Mouse (Mus musculus): ENCODE data around the gene 4933411K16Rik.

4933411K16Rik gene

DNA sequence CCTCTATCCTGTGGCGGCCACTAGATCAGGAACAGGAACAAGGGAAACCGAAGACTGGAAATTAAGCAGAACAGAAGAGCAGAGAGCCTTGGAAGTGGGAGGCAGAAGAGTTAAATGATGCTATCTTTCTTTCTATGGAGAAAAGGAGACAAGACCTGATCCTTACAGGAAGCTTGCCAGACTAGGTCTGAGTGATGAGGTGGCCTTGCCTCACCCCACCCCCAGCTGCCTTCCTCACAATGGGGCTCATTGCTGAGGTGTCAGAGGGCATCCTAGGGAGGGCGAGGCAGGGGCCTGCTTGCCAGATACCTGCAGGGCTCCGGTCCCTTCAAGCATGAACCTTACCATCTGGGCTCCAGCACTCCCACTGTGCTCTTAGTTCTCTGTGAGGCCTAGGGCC lies at the start of gene 4933411K16Rik:
Gene 4933411K16Rik, plus strand, starts transcription at position 301 of the 400 bp plus-strand sequence.
- DNase-seq (ENCODE audit: low read depth, low spot score) = no peak

DNA sequence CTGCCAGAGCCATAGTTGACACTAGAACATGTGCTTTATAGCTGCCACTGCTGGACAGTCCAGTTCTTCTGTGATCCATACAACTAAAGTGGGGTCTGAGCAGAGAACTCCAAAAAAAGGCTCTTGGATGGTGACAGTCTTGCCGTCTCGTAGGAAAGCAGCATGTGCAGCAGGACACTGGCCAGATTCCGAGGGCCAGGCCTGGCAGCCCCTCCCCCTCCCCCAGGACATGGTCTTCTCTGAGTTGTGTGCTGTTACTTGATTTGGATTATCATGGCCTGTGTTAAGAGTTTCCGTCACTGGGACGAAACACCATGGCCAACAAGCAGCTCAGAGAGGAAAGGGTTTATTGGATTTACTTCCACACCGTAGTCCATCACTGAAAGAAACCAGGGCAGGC lies 47.8 kb upstream of the 4933411K16Rik start:
- no peak for DNase-seq (ENCODE audit: low read depth, low spot score)

DNA sequence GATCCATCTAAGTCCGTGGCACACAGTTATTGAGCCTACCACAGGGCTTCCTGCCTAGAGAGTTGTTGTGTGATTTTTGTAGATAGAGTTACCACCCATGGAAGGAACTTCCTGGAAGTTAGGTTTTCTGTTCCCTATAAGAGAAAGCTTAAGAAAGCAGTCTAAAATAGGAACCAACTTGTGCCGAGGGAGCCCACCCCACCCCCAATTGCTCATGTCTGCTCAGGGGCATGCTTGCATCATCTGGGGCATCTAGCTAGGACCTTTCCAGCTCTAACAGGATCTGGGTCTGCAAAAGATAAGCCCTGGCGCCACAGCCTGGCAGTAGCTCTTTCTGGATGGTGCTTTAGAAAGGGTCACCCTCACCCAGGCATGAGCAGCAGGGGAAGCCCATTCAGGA lies 46.4 kb upstream of the 4933411K16Rik start:
- no peak for DNase-seq (ENCODE audit: low read depth, low spot score)

DNA sequence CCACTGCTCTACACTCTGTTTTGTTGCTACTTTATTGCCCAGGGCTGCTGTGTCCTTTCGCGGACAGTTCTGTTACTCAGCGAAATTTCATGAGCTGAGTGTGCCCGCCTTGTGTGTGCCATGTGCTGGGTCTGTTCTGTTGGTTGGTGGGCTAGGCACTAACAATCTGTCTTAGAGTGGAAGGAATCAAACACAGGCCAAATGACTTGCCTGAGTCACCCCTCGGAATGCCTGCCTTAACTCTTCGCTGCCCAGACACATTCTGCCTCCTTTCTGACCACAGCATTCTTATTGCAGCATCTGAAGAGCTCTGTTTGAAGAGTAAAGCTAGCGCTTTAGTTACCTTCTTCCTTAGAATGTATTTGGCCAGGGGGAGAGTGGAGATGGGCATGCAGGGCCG lies 45.5 kb upstream of the 4933411K16Rik start:
- no peak for DNase-seq (ENCODE audit: low read depth, low spot score)

DNA sequence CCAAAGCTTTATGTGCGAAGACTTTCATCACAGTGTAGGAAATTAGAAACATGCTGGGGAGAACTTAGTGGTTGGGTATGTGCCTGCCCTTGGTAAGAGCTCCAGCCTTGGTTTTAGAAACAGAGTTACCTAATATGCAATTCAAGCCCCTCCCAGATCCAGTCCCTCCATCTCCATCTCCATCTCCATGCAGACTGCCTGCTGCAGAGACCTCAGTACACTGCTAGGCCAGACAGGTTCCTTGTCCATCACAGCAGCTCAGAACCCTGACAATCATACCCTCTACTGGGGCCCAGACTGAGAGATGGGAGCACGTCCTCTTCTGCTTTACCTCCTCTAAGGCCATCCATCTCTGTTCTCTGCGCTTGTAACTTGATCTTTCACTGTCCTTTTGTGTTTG lies 43.5 kb upstream of the 4933411K16Rik start:
- no peak for DNase-seq (ENCODE audit: low read depth, low spot score)

DNA sequence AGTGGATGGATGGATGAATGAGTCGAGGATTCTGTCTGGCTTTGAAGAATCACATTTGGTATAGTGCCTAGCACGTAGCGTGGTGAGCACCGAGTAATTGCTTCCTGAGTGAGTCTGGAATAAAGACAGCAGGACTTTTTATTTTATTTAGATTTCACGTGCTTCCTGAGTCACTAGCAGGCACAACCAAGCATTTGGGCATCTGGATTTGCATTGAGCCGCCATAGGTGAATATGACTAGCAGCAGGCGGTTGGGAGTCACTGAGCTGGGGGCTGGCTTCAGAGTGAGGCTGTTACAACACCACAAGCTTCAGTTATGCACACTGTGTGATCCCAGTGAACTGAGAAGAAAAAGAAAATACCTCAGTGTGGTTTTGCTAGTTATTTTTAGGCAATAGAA lies 43.0 kb upstream of the 4933411K16Rik start:
- DNase-seq (ENCODE audit: low read depth, low spot score) = no peak

DNA sequence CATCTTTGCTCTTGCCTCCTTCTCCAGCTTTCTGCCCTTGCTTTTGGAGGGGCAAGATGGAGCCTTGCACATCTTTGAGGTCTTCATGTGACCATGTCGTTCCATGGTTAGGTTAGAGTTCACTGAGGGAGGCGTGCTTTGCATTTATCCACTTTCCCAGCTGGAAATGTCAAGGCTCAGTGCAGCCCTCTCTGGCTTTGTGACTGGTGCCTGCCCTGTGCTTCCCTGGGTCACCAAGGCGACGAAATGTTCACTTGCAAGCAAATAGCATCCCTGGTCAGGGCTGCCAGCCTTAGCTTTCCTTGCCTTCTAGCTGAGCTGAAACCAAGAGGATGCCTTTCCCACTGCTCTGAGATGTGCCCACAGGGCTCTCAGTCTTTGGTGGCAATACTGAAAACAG lies 41.6 kb upstream of the 4933411K16Rik start:
- DNase-seq (ENCODE audit: low read depth, low spot score) = no peak

DNA sequence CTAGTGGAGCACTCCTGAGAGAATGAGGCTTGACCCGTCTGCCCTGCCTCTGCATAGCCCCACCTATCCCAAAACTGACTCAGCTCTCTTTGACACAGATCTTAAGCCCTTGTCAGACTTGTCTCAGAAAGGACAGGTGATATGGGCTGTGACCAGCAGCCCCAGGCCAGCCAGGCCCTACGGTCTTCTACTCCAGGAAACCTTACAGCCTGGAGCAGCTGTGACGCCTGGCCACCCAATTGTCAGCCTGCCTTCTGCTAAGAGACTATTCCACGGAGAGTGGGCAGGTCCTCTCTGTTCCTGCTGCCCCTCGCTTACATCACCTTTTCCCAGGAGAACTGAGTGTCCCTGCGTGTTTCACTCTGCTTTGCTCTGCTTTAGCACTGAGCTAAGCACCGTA lies 40.9 kb upstream of the 4933411K16Rik start:
- no peak for DNase-seq (ENCODE audit: low read depth, low spot score)

DNA sequence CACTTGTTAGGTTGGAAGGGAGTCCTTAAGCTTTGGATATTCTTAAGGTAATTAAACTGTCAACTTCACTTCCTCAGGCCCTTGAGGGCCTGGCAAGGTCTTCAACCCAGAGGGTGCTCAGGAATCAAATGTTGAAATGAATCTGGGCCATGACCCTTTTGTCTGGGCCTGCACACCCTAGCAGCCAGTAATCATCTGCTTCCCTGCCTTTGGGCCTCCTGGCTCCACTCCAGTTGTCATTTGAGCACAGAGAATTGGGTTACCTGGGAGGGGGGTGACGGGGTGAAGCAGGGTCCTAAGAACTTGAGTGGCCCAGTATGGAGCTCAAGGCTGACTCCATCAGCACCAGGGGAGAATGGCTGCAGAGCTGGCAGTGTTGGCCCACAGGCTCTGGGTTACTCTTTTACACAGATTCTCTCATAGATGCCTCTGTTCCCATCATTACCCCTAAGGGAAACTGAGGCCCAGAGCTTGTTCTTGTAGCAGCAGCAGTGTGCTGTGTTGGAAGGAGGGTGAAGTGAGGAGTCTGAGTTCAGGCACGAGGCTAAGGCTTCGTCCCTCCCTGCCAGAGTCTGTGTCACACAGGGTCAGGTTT lies 37.7 kb upstream of the 4933411K16Rik start:
- DNase-seq (ENCODE audit: low read depth, low spot score) = peak; percentile 71

DNA sequence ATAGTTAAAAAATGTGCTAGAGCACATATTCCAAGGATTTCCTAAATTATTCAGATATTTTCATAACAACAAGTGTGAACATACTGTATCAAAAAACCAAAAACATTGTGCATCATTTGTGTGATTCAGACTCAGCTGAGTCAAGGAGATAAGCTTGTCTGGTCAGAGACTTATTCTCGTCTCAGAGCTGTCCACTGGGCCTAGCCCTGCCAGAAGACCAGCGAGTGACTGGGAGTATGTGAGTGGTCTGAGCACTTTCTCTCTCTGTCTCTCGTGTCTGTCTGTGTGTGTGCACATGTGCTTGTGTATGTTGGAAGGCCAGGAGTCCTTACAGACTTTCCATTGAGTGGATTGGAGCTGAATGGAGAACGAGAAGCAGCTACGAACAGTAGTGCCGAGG lies 37.0 kb upstream of the 4933411K16Rik start:
- DNase-seq (ENCODE audit: low read depth, low spot score) = no peak

DNA sequence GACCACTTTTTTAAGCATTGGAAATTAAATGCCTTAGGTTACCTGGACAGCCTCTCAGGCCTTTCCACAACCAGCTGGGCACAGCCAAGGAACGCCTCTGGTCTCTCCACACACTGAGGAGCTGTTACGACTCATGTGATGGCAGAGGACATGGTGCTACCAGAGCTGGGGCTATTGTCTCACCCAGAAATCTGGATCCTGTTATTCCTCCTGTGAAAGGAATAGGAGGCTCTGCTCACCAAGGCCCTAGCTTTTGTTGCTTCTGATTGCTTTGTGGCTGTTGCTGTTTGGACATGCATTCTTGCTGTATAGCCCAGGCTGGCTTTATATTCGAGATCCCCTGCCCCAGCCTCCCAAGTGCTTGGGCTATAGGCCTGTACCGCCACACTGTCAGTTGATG lies 35.8 kb upstream of the 4933411K16Rik start:
- no peak for DNase-seq (ENCODE audit: low read depth, low spot score)

DNA sequence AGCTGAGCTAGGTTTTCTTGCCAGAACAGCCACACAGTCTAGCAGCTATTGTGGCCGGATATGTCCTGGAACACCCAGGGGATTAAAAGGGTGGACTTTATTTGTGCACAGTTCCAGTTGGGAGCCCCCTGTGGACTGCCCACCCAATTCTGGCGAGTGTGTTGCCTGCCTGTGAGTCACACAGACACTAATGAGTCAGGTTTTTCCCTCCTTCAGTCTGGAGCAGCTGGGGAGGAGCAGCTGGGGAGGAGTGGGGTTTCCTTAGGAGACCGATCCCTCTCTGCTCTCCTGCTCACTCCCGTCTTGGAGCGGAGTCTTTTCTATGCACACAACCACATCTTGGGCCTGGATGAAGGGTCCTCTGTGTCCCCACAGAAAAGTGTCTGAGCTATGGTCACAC lies 35.2 kb upstream of the 4933411K16Rik start:
- peak; percentile 46 for DNase-seq (ENCODE audit: low read depth, low spot score)

DNA sequence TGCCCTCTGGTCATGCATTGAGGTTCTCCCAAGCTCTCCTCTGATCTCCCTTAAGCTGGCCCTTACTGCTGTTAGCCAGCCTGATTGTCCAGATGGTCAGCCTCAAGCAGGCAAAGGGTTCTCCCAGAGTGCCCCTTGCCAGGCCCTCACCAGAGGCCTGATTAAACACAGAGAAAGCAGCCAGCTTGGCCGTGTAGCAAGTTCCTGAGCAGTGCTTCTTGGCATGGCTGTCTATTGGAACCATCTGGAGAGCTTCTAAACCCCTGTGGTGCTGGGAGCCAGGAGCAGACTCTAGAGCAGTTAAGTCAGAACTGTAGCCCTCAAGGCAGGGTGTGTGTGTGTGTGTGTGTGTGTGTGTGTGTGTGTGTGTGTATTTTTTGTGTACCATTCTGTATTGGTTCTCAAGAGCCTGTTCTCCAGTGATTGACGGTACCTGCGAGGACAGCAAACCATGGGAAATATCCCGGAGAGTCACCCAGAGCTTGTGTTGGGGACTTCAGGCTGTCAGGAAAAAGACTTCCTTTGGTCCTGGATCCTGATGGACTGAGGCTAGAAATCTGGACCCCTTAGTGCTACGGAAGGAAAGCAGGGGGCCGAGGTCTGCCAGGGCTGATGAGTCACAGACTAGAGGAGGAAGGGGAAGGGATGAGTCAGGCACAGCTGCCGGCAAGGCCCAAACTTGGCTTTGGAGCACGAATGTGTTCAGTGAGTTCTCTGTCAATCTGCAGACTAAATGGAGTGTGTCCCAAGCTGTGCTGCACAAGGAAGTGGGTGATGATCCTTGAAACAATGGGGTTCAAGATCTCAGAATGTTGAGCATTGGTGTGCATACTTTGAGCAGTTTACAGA lies 34.4 kb upstream of the 4933411K16Rik start:
- DNase-seq (ENCODE audit: low read depth, low spot score) = peak; percentile 78

DNA sequence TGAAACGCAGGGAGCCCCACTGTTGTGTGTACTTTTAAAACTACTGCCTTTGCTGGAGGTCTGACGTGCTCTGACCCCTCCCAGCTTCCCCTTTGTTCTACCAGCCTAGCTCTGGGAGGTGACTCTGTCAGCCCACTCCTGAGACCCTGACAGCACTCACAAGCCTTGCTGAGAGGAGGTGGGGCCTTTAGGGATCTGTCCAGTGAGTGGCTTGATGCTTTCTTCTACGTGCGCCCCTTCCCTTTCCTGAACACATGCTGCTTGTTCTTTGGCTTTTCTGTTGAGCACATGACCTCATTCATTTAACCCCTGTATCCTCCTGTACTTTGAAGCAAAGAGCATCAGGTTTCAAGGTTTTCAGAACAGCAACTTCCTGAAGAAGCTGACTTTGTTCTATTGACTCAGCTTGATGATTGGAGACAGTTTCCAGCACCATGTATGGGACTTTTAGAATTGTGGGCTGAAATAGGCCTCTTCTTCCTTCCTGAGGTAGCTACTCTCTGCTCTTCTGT lies 33.0 kb upstream of the 4933411K16Rik start:
- DNase-seq (ENCODE audit: low read depth, low spot score) = no peak

DNA sequence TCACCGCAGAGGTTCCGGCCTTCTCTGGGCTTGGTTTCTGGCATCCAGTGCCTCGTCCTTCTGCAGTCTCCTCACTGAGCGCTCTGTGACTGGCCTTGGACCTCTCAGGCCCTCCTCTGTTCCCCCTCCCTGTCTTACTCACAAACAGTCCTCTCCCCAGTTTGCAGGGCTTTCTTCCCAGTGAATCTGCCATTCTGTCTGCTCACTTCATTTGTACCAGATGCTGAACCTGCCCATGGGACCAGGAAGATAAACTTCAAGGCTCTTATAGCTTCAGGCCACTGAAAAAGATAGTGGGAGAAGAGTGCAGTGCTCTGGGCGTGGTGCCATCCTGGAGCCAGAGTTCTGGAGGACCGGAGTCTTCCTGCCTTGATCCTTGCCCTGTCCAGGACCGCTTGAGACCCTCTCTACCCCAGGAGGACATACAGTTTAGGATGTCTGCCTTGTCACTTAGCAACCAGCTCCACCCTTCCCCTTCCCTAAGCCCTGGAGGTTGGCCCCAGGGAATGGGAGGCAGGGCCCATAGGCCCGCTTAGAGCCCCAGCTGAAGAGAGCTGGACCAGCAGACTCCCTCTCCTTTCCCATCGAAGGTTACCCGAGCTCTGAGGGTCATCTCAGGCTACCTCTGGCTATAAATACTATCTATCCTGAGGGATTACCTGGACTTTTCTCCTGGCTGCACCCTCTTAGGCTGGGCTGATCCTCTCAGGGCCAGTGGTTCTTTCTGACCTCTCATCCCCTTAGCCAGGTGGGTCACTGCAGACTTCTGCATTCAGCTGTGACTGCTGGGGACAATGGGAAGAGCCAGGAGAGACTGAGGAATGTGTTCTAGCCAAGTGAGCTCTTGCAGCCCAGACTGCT lies 30.1 kb upstream of the 4933411K16Rik start:
- peak; percentile 40 for DNase-seq (ENCODE audit: low read depth, low spot score)

DNA sequence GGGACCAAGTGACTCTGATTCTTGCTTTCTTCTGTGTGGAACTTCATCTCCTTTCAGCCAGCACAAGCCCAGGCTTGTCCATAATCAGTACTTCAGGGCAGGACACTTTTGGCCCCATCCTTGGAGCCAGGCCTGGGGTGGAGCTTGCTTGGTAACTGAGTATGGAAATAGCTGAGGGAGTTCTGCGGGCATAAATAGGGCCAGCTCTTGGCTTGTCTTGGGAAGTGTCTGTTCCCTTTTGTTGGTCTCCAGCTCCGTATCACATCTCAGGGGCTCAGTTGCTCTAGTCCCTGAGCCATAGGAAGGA lies 29.6 kb upstream of the 4933411K16Rik start:
- DNase-seq (ENCODE audit: low read depth, low spot score) = peak; percentile 51

DNA sequence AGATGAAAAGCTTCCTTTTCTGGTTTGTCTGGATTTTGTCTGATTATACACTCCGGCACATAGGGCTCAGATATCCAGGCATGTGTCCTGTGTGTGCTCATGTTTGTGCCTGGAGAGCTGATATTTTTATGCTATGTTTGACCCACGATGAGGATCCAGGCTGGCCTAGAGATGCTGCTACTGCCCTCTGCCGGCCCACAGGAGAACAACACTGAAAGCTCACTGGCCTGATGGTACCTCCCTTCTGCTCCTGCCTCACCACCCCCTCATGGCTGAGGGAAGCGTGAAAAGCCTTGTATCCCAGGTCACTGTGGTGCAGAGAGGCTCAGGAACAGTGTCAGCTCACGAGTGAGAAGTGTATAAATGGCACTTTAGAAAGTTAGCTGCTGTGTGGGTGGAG lies 25.9 kb upstream of the 4933411K16Rik start:
- peak; percentile 73 for DNase-seq (ENCODE audit: low read depth, low spot score)

DNA sequence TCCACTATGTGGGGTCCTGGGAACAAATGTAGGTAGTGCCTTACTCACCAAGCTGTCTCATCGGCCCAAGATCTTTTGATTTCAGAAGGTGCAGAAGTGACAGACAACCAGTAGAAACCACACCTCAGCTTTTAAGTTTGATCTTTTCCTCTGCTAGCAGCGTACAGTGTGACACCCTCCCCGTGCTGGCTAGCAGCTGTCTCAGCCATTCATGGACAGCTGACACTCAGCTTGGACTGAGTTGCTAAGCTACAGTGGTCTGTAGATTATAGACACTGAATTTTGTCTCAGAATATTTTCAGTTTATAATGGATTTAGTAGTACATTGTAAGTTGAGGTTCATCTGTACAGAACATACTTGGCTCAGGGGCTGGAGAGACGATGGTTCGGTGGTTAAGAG lies 20.9 kb upstream of the 4933411K16Rik start:
- DNase-seq (ENCODE audit: low read depth, low spot score) = no peak

DNA sequence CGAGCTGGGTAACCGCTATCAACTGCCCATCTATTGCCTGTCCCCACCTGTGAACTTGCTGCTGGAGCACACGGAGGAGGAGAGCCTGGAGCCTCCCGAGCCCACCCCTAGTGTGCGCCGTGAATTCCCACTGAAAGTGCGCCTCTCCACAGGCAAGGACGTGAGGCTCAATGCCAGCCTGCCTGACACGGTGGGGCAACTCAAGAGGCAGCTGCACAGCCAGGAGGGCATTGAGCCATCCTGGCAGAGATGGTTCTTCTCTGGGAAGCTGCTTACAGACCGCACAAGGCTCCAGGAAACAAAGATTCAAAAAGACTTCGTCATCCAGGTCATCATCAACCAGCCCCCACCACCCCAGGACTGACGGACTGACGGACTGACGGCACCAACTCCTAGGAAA lies 18.4 kb upstream of the 4933411K16Rik start:
- DNase-seq (ENCODE audit: low read depth, low spot score) = no peak

DNA sequence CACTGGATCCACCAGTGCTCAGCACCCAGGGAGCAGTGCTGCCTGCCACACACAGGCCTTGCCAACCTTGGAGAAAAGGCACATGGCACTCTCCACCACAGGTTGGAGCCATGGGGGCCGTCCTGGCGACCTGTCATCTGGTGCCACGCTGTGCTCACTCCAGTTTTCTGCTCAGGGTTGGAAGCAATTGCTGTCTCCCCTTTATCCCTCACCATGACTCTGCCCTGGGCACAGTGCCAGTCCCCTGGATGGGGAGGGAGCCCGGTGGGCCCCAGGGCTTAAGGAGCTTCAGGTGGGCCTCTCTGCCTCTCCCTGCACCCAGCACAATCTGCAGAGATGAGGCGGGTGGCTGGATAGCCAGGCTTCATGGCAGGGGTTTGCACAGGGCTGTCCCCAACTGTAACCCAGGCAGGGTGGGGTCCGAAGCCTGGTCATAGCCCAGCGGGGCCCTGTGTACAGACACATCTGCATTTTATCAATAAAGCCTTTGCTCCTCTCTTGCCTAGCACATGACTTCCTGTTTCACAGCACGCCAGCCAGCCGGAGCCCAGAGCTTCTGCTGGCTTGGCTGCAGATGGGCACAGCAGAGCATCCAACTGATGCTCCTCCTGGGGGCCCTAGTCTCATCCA lies 17.8 kb upstream of the 4933411K16Rik start:
- no peak for DNase-seq (ENCODE audit: low read depth, low spot score)

DNA sequence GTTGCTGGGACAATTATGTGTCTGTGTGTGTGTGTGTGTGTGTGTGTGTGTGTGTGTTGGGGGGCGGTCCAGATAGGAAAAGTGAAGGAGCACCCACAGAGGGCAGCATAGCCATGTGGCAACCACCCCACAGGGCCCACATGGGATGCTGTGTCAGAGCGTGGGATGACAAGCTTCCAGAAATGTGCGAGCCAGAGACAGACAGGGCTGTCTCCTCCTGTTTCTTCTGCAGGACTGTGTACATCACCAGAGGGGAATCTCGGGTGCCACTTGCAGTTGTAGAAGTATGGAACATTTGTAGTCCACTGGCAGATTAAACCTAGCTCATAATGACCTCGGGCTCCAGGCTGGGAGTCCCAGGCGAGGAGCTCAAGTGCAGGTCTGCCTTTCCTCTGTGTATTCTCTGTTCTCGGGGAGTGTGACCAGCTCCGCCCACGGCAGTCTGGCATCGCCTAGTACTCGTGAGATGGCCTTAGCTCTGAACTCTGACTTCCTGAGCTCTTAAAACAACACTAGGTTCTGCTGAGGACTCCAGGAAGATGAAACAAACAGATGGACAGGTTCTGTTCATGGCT lies 17.1 kb upstream of the 4933411K16Rik start:
- no peak for DNase-seq (ENCODE audit: low read depth, low spot score)

Data from skeletal muscle tissue, adult 2 months (tissue).